Comparison of ENCODE assay signal across 11 mouse cellular contexts in the genomic region with DNA sequence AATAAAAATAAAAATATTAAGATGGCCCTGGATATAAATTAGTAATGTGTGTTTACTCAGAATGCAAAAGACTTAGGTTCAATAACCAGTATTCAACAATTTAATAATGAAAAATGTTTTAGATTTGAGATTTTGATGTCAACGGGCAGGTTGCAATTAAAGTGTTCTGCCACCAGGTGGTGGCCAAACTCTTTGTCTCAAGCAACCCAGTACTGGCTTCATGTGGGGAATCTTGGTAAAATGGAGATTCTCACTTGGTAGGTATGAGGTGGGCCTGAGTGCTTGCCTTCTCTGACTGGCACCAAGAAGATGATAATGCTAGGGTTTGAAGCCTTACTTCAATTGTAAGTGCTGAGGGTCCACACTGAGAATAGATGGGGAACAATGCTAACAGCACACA. TPM values are rescaled to one million over a fixed set of nuclear protein-coding genes. Genes with fewer than 3 reads are reported as not detected.
DNase-seq lines count a peak whose midpoint lies in the region; ATAC-seq and TF ChIP-seq lines count a peak whose summit lies in the region.
"Had no signal": no experiment of that assay in that cellular context is flagged by ENCODE, and none has a peak within 500 bp of the region (broad histone marks: within the 10 kb centered on the region; RNA-seq: fewer than 3 reads in every experiment).

No protein-coding gene starts in this region.

- peak; percentile 92 for TF ChIP-seq CTCF in kidney, postnatal 0 days (IDR thresholded peaks at IDR 0.05; ENCODE audit: low read depth)

- no peak overlapping the region for H3K4me3 ChIP-seq in intestine, embryonic 14.5 days (ENCODE audit: low read depth, low read length)
- H3K4me3 ChIP-seq in intestine, embryonic 15.5 days (replicated peaks) = no peak overlapping the region
- no peak overlapping the region for H3K4me3 ChIP-seq in kidney, postnatal 0 days (replicated peaks; ENCODE audit: low read depth, low read length)
- H3K4me3 ChIP-seq: embryonic facial prominence, embryonic 13.5 days; liver, embryonic 13.5 days; stomach, embryonic 15.5 days had no signal

- ATAC-seq in intestine, embryonic 14.5 days (replicated peaks; ENCODE audit: low FRiP score, low TSS enrichment, low read depth) = no peak
- no peak for ATAC-seq in intestine, embryonic 15.5 days
- no peak for ATAC-seq in kidney, postnatal 0 days (replicated peaks; ENCODE audit: low FRiP score, low read depth)
- no peak for ATAC-seq in erythroid progenitor cell, adult 5-6 weeks (replicated peaks; ENCODE audit: low FRiP score, poor library complexity, severe bottlenecking)

- WGBS in intestine, embryonic 14.5 days = 0% methylated on average over 1 of the region's 1 CpGs
- WGBS in intestine, embryonic 15.5 days = 3% methylated on average over 1 of the region's 1 CpGs
- 2% methylated on average over 1 of the region's 1 CpGs for WGBS in kidney, postnatal 0 days

- H3K4me2 ChIP-seq in intestine, embryonic 14.5 days (ENCODE audit: low read length) = no peak overlapping the region
- H3K4me2 ChIP-seq in intestine, embryonic 15.5 days (replicated peaks) = no peak overlapping the region
- H3K4me2 ChIP-seq in kidney, postnatal 0 days (ENCODE audit: low read length) = no peak overlapping the region
- H3K4me2 ChIP-seq: embryonic facial prominence, embryonic 13.5 days; liver, embryonic 13.5 days; stomach, embryonic 15.5 days had no signal

- peaks cover 21% of the 10 kb centered on the region for H3K27me3 ChIP-seq in intestine, embryonic 14.5 days (replicated peaks; ENCODE audit: control insufficient read depth, insufficient read depth, low read length)
- peaks cover 16% of the 10 kb centered on the region for H3K27me3 ChIP-seq in intestine, embryonic 15.5 days (replicated peaks)
- H3K27me3 ChIP-seq in kidney, postnatal 0 days (ENCODE audit: insufficient read depth, low read length) = peaks cover 11% of the 10 kb centered on the region

- no peaks in the 10 kb centered on the region for H3K4me1 ChIP-seq in intestine, embryonic 14.5 days (replicated peaks; ENCODE audit: control insufficient read depth, insufficient read depth, low read length)
- 0 out of 2 replicates have a peak, but pooled peaks cover 4% of the 10 kb centered on the region for H3K4me1 ChIP-seq in intestine, embryonic 15.5 days (replicated peaks)
- no peaks in the 10 kb centered on the region for H3K4me1 ChIP-seq in kidney, postnatal 0 days (replicated peaks; ENCODE audit: insufficient read depth, low read length)
- H3K4me1 ChIP-seq: liver, embryonic 13.5 days had no signal

- H3K27ac ChIP-seq in intestine, embryonic 14.5 days (ENCODE audit: low read depth) = no peak overlapping the region
- H3K27ac ChIP-seq in intestine, embryonic 15.5 days = no peak overlapping the region
- no peak overlapping the region for H3K27ac ChIP-seq in kidney, postnatal 0 days
- H3K27ac ChIP-seq: embryonic facial prominence, embryonic 13.5 days; liver, embryonic 13.5 days; stomach, embryonic 15.5 days had no signal

- H3K9me3 ChIP-seq in intestine, embryonic 14.5 days (ENCODE audit: control insufficient read depth, low read length) = no peaks in the 10 kb centered on the region
- no peaks in the 10 kb centered on the region for H3K9me3 ChIP-seq in intestine, embryonic 15.5 days
- no peaks in the 10 kb centered on the region for H3K9me3 ChIP-seq in kidney, postnatal 0 days (replicated peaks; ENCODE audit: low read length)
- H3K9me3 ChIP-seq: embryonic facial prominence, embryonic 13.5 days; liver, embryonic 13.5 days; stomach, embryonic 15.5 days had no signal

- no peaks in the 10 kb centered on the region for H3K36me3 ChIP-seq in intestine, embryonic 14.5 days (ENCODE audit: control insufficient read depth, insufficient read depth, low read length)
- H3K36me3 ChIP-seq in intestine, embryonic 15.5 days = no peaks in the 10 kb centered on the region
- no peaks in the 10 kb centered on the region for H3K36me3 ChIP-seq in kidney, postnatal 0 days (ENCODE audit: insufficient read depth, low read length)
- H3K36me3 ChIP-seq: embryonic facial prominence, embryonic 13.5 days; liver, embryonic 13.5 days; stomach, embryonic 15.5 days had no signal

- peak; percentile 63 for DNase-seq in intestine, embryonic 14.5 days (ENCODE audit: low spot score)
- peak; percentile 66 for DNase-seq in 416B (ENCODE audit: low read depth)
- peak; percentile 21 for DNase-seq in Muller cell, postnatal 12 days (ENCODE audit: inconsistent ontology term)
- DNase-seq in cerebellum, postnatal 36 days = peak; percentile 50 to 52
- DNase-seq in kidney, postnatal 0 days (ENCODE audit: low spot score) = peak; percentile 74
- peak; percentile 17 for DNase-seq in skeletal muscle tissue, adult 2 months (ENCODE audit: low read depth, low spot score)
- DNase-seq: liver, embryonic 13.5 days had no signal

- no peak overlapping the region for H3K9ac ChIP-seq in intestine, embryonic 14.5 days (ENCODE audit: low read length)
- H3K9ac ChIP-seq in intestine, embryonic 15.5 days = no peak overlapping the region
- no peak overlapping the region for H3K9ac ChIP-seq in kidney, postnatal 0 days (ENCODE audit: low read depth, low read length)
- H3K9ac ChIP-seq: embryonic facial prominence, embryonic 13.5 days; liver, embryonic 13.5 days; stomach, embryonic 15.5 days had no signal

RNA-seq across cellular contexts. Expression of a gene that starts 4.8 kb away (rescaled TPM):
- polyA plus RNA-seq in intestine, embryonic 14.5 days (2014; fragmentation: Nextera tagmentation; extraction: Ambion mirVana) = 0.13 and 0.15 TPM in 2 replicates
- 0.14 and 0.15 TPM in 2 replicates for polyA plus RNA-seq in intestine, embryonic 15.5 days (2015; fragmentation: Nextera tagmentation; extraction: Ambion mirVana)
- 0.17 and 0.61 TPM in 2 replicates for polyA plus RNA-seq in kidney, postnatal 0 days (2015; fragmentation: Nextera tagmentation; extraction: Ambion mirVana)
- not detected in 2 replicates for total RNA-seq in erythroid progenitor cell, adult 5-6 weeks (2015; ENCODE audit: low replicate concordance)
- not detected in 2 replicates for total RNA-seq in erythroid progenitor cell, adult 5-6 weeks (2017; ENCODE audit: low replicate concordance)
- polyA plus RNA-seq: liver, embryonic 13.5 days had no signal

RNA-seq across cellular contexts. Expression of a gene that starts 36.1 kb away (rescaled TPM):
- polyA plus RNA-seq in intestine, embryonic 14.5 days (2014; fragmentation: Nextera tagmentation; extraction: Ambion mirVana) = 0.12 and 0.28 TPM in 2 replicates
- 0.35 and 0.43 TPM in 2 replicates for polyA plus RNA-seq in intestine, embryonic 15.5 days (2015; fragmentation: Nextera tagmentation; extraction: Ambion mirVana)
- 0.27 and 0.36 TPM in 2 replicates for polyA plus RNA-seq in kidney, postnatal 0 days (2015; fragmentation: Nextera tagmentation; extraction: Ambion mirVana)
- total RNA-seq in erythroid progenitor cell, adult 5-6 weeks (2015; ENCODE audit: low replicate concordance) = not detected in 2 replicates
- total RNA-seq in erythroid progenitor cell, adult 5-6 weeks (2017; ENCODE audit: low replicate concordance) = not detected in 2 replicates
- polyA plus RNA-seq: embryonic facial prominence, embryonic 13.5 days; liver, embryonic 13.5 days had no signal

RNA-seq across cellular contexts. Expression of a gene that starts 44.0 kb away (rescaled TPM):
- 0.01 TPM in 1 of 2 replicates, not detected in the other for polyA plus RNA-seq in intestine, embryonic 14.5 days (2014; fragmentation: Nextera tagmentation; extraction: Ambion mirVana)
- polyA plus RNA-seq in intestine, embryonic 15.5 days (2015; fragmentation: Nextera tagmentation; extraction: Ambion mirVana) = 0.03 and 0.10 TPM in 2 replicates
- 0.13 and 0.24 TPM in 2 replicates for polyA plus RNA-seq in kidney, postnatal 0 days (2015; fragmentation: Nextera tagmentation; extraction: Ambion mirVana)
- 0.36 TPM in 1 of 2 replicates, not detected in the other for total RNA-seq in erythroid progenitor cell, adult 5-6 weeks (2015; ENCODE audit: low replicate concordance)
- not detected in 2 replicates for total RNA-seq in erythroid progenitor cell, adult 5-6 weeks (2017; ENCODE audit: low replicate concordance)
- polyA plus RNA-seq: liver, embryonic 13.5 days had no signal

Comparison
In these comparisons a context has a peak if more than half of its experiments do, and no peak if none do; other contexts are left out.
1. DNase-seq: peak in every context shown above with its lines; median percentile 74 in kidney, postnatal 0 days; 66 in 416B; 63 in intestine, embryonic 14.5 days; 51 in cerebellum, postnatal 36 days; 21 in Muller cell, postnatal 12 days; 17 in skeletal muscle tissue, adult 2 months.